Mouse (Mus musculus): ENCODE measurements around the gene Gatb. TPM values are rescaled to one million over a fixed set of nuclear protein-coding genes. Genes with fewer than 3 reads are reported as not detected.

The Gatb gene
- total and polyA plus RNA-seq, 2 experiments from 2014 or later: 21.1 to 62.9 TPM

DNA sequence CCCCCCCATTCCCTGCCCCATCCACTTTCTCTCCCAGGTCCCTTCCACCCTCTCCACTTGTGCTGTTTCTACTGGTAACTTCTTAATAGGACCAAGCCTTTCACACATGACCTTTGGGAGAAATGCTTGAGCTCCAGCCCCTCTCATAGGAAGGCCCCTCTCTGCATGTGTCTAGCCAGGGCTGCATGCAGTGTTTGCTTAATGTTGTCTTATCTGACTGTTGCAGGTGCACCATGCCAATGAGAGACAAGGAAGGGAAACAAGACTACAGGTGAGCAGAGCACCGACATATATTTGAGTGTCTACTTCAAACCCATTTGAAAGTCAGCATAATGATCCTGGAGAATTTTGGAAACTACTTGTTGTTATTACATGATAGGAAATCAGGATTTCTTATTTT, 42.5 kb downstream of the Gatb start:
- no peak overlapping the region for H3K9ac ChIP-seq
- no peaks in the 10 kb centered on the region for H3K9me3 ChIP-seq (ENCODE audit: low read length)
- no peaks in the 10 kb centered on the region for H3K27me3 ChIP-seq (ENCODE audit: insufficient read depth, low read length)
- H3K4me3 ChIP-seq (ENCODE audit: low read depth, low read length): no peak overlapping the region
- no peak overlapping the region for H3K4me2 ChIP-seq (ENCODE audit: low read depth)
- ATAC-seq: no peak
- no peak for DNase-seq
- H3K27ac ChIP-seq (ENCODE audit: low read depth, low read length): no peak overlapping the region
- H3K4me1 ChIP-seq (ENCODE audit: insufficient read depth): no peaks in the 10 kb centered on the region
- H3K36me3 ChIP-seq (ENCODE audit: insufficient read depth): no peaks in the 10 kb centered on the region; the same call in 1 of the 2 replicates
- no peak for TF ChIP-seq CTCF (IDR thresholded peaks at IDR 0.05; ENCODE audit: low read depth)
- 100% methylated on average over 1 of the region's 1 CpGs for WGBS

DNA sequence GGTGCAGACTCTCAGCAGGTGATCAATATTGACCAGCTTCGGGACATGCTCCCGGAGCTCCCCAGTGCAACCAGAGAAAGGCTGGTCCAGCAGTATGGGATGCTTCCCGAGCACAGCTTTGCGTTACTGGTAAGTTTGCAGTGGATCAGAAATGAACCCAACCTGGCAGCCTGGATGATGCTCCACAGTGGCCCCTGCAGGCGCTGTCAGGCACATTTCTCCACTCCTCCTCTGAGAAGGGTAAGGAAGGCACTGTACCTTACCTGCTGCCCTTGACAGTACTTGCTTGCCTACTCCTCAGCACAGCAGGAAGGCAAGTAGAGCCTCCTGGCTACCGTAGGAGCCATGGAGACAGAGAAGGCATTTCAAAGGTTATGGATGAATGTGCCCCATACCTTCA, 45.0 kb downstream of the Gatb start:
- H3K4me2 ChIP-seq (ENCODE audit: low read depth): no peak overlapping the region
- no peak overlapping the region for H3K9ac ChIP-seq
- no peak overlapping the region for H3K27ac ChIP-seq (ENCODE audit: low read depth, low read length)
- no peaks in the 10 kb centered on the region; the same call in 1 of the 2 replicates for H3K36me3 ChIP-seq (ENCODE audit: insufficient read depth)
- no peak for DNase-seq
- no peaks in the 10 kb centered on the region for H3K27me3 ChIP-seq (ENCODE audit: insufficient read depth, low read length)
- no peak for ATAC-seq
- WGBS: 74% methylated on average over 6 of the region's 6 CpGs
- no peaks in the 10 kb centered on the region for H3K4me1 ChIP-seq (ENCODE audit: insufficient read depth)
- H3K9me3 ChIP-seq (ENCODE audit: low read length): no peaks in the 10 kb centered on the region
- no peak overlapping the region for H3K4me3 ChIP-seq (ENCODE audit: low read depth, low read length)
- peak; percentile 30; the same call in 1 of the 2 replicates for TF ChIP-seq CTCF (IDR thresholded peaks at IDR 0.05; ENCODE audit: low read depth)

DNA sequence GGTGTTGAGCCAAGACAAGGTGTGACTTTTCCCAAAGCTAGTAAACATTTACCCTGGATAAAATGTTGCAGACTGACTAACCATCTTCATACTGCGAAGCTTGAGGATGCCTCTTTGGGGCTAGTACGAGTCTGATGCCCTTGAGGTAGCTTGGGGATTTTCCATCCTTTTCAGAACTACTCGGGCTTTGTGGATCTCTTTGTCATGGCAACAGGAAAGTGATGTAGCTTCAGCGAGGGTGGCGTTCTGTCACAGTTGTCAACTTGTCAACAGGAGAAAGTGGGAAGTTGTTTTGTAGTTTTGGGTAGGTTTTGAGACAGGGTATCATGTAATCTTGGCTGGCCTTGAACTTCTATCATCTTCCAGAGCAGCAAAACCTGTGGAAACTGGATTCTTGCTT, 45.4 kb downstream of the Gatb start:
- no peaks in the 10 kb centered on the region for H3K27me3 ChIP-seq (ENCODE audit: insufficient read depth, low read length)
- no peaks in the 10 kb centered on the region for H3K4me1 ChIP-seq (ENCODE audit: insufficient read depth)
- no peak overlapping the region for H3K4me3 ChIP-seq (ENCODE audit: low read depth, low read length)
- H3K9ac ChIP-seq: no peak overlapping the region
- WGBS: 84% methylated on average over 5 of the region's 5 CpGs
- no peak overlapping the region for H3K27ac ChIP-seq (ENCODE audit: low read depth, low read length)
- DNase-seq (no peak), ATAC-seq (no peak)
- no peaks in the 10 kb centered on the region for H3K9me3 ChIP-seq (ENCODE audit: low read length)
- no peaks in the 10 kb centered on the region; the same call in 1 of the 2 replicates for H3K36me3 ChIP-seq (ENCODE audit: insufficient read depth)
- TF ChIP-seq CTCF (IDR thresholded peaks at IDR 0.05; ENCODE audit: low read depth): no peak
- no peak overlapping the region for H3K4me2 ChIP-seq (ENCODE audit: low read depth)

DNA sequence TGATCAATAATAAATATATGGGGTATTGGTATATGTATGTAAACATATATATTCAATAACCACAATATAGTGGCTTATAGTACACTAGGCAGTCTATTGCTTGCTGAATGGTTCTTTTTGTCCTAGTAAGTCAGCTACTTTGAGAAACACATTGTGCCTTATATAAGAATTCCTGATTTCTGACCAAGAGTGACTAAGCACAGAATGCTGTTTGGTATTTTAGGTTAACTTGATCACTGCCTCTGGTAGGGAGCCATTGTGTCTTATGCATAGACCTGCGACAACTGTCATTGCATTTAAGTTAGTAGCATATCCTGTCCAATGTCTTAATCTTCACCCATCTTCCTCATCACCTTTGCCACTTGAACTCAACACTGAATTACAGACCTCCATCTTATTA, 45.8 kb downstream of the Gatb start:
- no peaks in the 10 kb centered on the region for H3K9me3 ChIP-seq (ENCODE audit: low read length)
- no peaks in the 10 kb centered on the region for H3K27me3 ChIP-seq (ENCODE audit: insufficient read depth, low read length)
- no peaks in the 10 kb centered on the region for H3K4me1 ChIP-seq (ENCODE audit: insufficient read depth)
- H3K36me3 ChIP-seq (ENCODE audit: insufficient read depth): no peaks in the 10 kb centered on the region; the same call in 1 of the 2 replicates
- no peak for DNase-seq
- no peak overlapping the region for H3K9ac ChIP-seq
- no peak for TF ChIP-seq CTCF (IDR thresholded peaks at IDR 0.05; ENCODE audit: low read depth)
- WGBS: 98% methylated on average over 1 of the region's 1 CpGs
- ATAC-seq: no peak
- no peak overlapping the region for H3K4me3 ChIP-seq (ENCODE audit: low read depth, low read length)
- no peak overlapping the region for H3K4me2 ChIP-seq (ENCODE audit: low read depth)
- H3K27ac ChIP-seq (ENCODE audit: low read depth, low read length): no peak overlapping the region

DNA sequence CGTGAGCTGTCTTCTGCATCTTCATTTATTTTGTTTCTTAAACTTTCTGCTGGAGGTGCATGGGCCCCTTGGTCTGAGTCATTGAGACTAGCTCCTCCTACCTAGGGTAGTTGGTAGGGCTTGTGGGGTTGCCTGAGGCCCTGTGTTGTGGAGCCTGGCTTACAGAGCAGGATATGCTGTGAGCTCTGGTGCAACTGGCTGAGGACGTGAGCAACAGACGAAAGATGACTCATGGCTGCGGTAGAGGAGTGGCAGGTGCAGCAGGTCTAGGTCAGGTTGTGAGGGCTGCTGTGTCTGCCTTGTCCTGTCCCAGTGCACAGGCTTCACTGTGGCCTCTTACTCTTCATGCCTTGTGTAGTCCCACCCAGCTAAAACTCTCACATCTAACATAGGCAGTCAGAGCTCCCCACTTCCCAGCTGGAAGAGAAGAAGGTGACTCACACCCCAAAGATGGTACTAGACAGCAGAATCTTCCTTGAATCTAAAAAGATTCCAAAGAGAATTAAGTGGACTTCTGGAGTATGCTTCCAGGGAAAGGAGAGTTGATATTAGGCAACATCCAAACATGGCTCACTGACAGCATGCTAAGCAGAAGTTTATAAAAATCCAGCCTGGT, 56.1 kb downstream of the Gatb start:
- Histone ChIP-seq H3K9me3 (ENCODE audit: low read length) (no peaks in the 10 kb centered on the region), H3K4me3 (ENCODE audit: low read depth, low read length) (no peak overlapping the region), H3K36me3 (ENCODE audit: insufficient read depth) (no peaks in the 10 kb centered on the region), H3K4me1 (ENCODE audit: insufficient read depth) (0 out of 2 replicates have a peak, but pooled peaks cover 5% of the 10 kb centered on the region), H3K27ac (ENCODE audit: low read depth, low read length) (no peak overlapping the region), H3K27me3 (ENCODE audit: insufficient read depth, low read length) (no peaks in the 10 kb centered on the region), H3K9ac (no peak overlapping the region), H3K4me2 (ENCODE audit: low read depth) (no peak overlapping the region)
- no peak for TF ChIP-seq CTCF (IDR thresholded peaks at IDR 0.05; ENCODE audit: low read depth)
- no peak for ATAC-seq
- WGBS: 90% methylated on average over 4 of the region's 4 CpGs
- DNase-seq: no peak

DNA sequence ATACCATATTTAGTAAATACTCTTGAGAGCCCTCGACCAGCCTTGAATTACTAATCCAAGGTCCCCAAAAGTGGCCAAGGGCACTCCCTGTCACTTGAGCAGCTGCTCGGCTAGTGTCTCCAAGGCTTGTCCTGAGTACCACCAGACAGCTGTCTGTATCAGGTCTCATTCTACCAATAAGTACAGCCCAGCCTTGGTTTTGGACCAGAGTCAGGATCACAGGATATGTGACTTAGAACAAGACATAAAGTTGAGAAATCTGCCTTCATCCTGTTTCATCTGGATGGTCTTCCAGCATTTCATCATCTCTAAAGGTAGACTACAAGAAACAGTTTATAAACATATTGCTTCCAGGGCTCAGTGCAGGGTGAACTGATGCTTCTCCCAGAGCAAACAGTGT, 59.8 kb downstream of the Gatb start:
- H3K9ac ChIP-seq: no peak overlapping the region
- no peak for DNase-seq
- ATAC-seq: no peak
- TF ChIP-seq CTCF (IDR thresholded peaks at IDR 0.05; ENCODE audit: low read depth): no peak
- H3K4me2 ChIP-seq (ENCODE audit: low read depth): no peak overlapping the region
- 81% methylated on average over 2 of the region's 2 CpGs for WGBS
- H3K4me3 ChIP-seq (ENCODE audit: low read depth, low read length): no peak overlapping the region
- H3K27ac ChIP-seq (ENCODE audit: low read depth, low read length): peak overlapping the region; percentile 36; the same call in 1 of the 2 replicates
- no peaks in the 10 kb centered on the region for H3K9me3 ChIP-seq (ENCODE audit: low read length)
- no peaks in the 10 kb centered on the region for H3K36me3 ChIP-seq (ENCODE audit: insufficient read depth)
- H3K4me1 ChIP-seq (ENCODE audit: insufficient read depth): 0 out of 2 replicates have a peak, but pooled peaks cover 5% of the 10 kb centered on the region
- H3K27me3 ChIP-seq (ENCODE audit: insufficient read depth, low read length): no peaks in the 10 kb centered on the region

DNA sequence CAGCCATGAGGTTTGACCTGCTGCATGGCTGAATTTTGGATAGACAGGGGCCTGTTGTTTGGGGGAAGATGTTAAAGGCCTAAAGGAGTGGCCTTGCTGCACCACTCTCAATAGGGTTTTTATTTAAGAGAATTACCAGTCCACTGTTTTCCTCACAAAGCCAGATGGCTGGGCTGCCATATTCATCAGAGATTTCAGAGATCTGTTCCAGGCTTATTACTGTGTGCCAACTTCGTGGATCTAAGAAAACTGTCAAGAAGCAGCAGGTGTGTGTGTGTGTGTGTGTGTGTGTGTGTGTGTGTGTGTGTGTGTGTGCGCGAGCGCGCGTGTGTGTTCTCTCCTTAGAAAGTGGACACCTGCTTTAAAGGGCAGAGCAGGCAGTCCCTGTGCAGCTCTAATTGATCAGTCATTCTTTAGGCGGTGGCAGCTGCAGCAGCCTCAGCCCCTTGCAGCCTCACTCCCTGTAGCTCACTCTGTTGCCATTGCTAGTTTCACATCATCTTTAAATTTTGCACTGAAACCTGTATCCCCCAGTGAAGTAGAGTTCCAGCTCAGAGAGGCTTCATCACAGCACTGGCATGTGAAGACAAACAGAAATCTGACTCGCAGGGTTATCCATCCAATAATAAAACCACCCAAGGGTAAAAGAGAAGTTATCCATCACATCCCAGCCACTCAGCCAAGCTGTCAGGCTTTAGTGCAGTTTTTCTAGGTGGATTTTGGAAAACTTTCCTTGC, 60.6 kb downstream of the Gatb start:
- Histone ChIP-seq H3K27me3 (ENCODE audit: insufficient read depth, low read length) (no peaks in the 10 kb centered on the region), H3K4me1 (ENCODE audit: insufficient read depth) (0 out of 2 replicates have a peak, but pooled peaks cover 5% of the 10 kb centered on the region), H3K27ac (ENCODE audit: low read depth, low read length) (peak overlapping the region; percentile 36; the same call in 1 of the 2 replicates), H3K4me3 (ENCODE audit: low read depth, low read length) (no peak overlapping the region), H3K9ac (no peak overlapping the region), H3K4me2 (ENCODE audit: low read depth) (no peak overlapping the region), H3K36me3 (ENCODE audit: insufficient read depth) (no peaks in the 10 kb centered on the region; the same call in 1 of the 2 replicates), H3K9me3 (ENCODE audit: low read length) (no peaks in the 10 kb centered on the region)
- 46% methylated on average over 8 of the region's 8 CpGs for WGBS
- DNase-seq (peak; percentile 62), ATAC-seq (peak; percentile 61)
- TF ChIP-seq CTCF (IDR thresholded peaks at IDR 0.05; ENCODE audit: low read depth): no peak
